Mouse (Mus musculus): ENCODE measurements around the gene Evpl.

DNA sequence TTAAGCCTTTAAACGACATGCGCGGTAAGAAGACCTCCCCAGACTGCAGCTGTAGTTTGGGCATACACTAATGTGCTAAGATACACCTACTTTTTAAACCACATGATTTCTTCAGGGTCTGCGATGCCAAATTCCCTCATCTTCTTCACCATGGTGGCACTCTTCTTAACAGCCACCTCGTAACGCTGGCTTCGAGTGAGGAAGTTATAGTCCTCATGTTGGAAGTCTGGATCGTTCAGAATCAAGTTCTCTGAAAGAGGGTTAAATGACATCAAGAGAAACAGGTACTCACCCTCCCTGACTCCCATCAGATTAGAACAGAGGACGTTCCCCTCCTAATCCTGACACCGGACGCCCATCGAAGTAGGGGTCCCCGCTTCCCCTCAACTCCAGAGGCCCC lies 39.7 kb downstream of the Evpl start:
- TF ChIP-seq POLR2A (IDR thresholded peaks at IDR 0.05; ENCODE audit: insufficient read depth, low read depth, low read length): no peak
- no peak for TF ChIP-seq CTCF (IDR thresholded peaks at IDR 0.05; ENCODE audit: insufficient read depth, low read depth, low read length)

Data from olfactory bulb, adult 2 months (tissue).